Mouse (Mus musculus): Measurements from ENCODE around the gene Slf2. TPM values are rescaled to one million over a fixed set of nuclear protein-coding genes. Genes with fewer than 3 reads are reported as not detected.

Slf2 gene
- total RNA-seq (2017): 48.8 and 52.4 TPM in 2 replicates

DNA sequence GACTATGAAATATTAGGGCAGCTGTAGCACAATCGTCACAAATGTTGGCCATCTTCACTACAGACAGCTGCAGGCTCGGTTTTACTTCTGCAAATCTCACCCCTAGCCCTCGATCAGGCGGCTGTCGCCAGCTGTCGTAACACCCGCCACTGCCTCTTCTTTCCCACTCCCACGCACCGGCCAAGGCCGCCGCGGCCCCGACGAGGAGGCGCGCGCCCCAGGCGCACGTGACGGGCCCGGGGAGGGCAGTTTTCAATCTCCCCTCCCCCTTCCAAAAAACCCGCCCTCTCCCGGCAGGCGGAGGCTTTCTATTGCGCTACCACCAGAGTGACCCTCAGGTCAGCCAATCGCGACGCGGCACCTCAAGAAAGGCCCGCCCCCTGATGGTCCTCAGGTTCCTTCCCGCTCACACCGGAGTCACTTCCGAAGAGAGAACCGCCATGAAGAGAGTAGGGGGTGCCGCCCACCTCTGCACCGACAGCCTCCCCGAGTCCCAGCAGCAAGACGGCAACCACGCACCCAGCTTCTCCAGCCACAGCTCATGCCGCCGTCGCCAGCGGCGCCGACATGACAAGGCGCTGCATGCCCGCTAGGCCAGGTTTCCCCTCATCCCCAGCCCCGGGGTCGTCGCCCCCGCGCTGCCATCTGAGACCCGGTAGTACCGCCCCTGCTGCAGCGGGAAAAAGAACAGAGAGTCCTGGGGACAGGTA is at the start of gene Slf2:
Slf2 (plus strand) TSS at position 408 of the 710 bp plus-strand sequence.
- peak; percentile 96 for ATAC-seq (replicated peaks; ENCODE audit: low read depth, poor library complexity, severe bottlenecking)

- no peak for ATAC-seq (replicated peaks; ENCODE audit: low read depth, poor library complexity, severe bottlenecking)
These were observed 48.4 kb upstream of the Slf2 start for GRCm38 (mm10) chr19:44882552-44883024.

- no peak for ATAC-seq (replicated peaks; ENCODE audit: low read depth, poor library complexity, severe bottlenecking)
These were observed 46.6 kb upstream of the Slf2 start for GRCm38 (mm10) chr19:44884331-44884730.

- no peak for ATAC-seq (replicated peaks; ENCODE audit: low read depth, poor library complexity, severe bottlenecking)
These were observed 44.5 kb upstream of the Slf2 start for GRCm38 (mm10) chr19:44886475-44886874.

- ATAC-seq (replicated peaks; ENCODE audit: low read depth, poor library complexity, severe bottlenecking): peak; percentile 73; the same call in 1 of the 2 replicates
These were observed 43.2 kb upstream of the Slf2 start for GRCm38 (mm10) chr19:44887679-44888235.

- ATAC-seq (replicated peaks; ENCODE audit: low read depth, poor library complexity, severe bottlenecking): no peak
These were observed 41.4 kb upstream of the Slf2 start for GRCm38 (mm10) chr19:44889548-44889947.

DNA sequence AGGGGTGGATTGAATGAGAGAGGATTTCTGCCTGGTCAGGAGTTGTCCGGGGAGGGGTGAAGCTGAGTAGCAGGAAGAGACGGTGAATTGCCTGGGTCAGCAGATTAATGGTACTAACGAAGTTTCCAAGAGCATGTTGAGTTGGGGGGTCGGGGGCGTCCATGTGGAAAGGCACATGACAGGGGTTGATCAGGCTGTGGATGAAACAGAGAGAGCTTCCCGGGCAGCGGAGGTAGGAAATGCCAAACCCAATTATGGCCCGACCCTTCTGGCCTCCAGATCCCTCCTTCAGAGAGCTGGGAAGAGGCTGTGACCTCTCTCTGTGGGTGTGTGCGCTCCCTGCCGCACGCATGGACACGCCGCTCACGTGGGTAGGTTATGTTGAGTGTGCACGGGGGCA is 39.5 kb upstream of the Slf2 start:
- ATAC-seq (replicated peaks; ENCODE audit: low read depth, poor library complexity, severe bottlenecking): no peak

DNA sequence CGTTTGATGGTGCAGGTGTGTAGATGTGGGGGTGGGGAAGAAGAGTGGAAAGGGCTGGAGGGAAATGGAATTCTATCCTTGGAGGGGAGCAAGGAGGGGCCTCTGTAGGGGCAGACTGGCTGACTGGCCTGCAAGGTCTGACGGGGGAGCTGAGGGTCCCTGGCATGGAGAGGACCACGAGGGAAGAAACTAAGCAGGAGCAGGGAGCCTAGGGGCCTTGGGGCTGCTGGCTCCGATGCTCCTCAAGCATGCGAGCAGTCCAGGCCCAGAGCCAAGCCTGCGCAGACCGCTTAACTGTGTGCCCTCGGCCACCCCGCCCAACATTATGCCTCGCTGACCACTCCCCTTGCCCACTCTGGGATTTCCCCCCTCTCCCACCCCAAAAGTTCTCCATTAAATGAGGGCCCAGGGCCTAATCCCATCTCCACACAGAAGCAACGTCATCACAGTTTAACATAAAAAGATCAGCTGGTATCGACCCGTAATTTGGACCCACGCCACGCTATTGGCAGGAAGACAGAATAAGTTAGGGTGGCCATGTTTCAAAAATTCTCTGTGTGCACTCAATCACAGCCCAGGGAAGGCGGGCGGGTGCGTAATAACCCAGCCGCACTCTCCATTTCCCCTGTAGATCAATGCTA is 37.6 kb upstream of the Slf2 start:
- no peak for ATAC-seq (replicated peaks; ENCODE audit: low read depth, poor library complexity, severe bottlenecking)

- ATAC-seq (replicated peaks; ENCODE audit: low read depth, poor library complexity, severe bottlenecking): peak; percentile 85
These were observed 35.7 kb upstream of the Slf2 start for GRCm38 (mm10) chr19:44895245-44895644.

GRCm38 (mm10) chr19:44896450-44896849 is 34.5 kb upstream of the Slf2 start:
- ATAC-seq (replicated peaks; ENCODE audit: low read depth, poor library complexity, severe bottlenecking): no peak

DNA sequence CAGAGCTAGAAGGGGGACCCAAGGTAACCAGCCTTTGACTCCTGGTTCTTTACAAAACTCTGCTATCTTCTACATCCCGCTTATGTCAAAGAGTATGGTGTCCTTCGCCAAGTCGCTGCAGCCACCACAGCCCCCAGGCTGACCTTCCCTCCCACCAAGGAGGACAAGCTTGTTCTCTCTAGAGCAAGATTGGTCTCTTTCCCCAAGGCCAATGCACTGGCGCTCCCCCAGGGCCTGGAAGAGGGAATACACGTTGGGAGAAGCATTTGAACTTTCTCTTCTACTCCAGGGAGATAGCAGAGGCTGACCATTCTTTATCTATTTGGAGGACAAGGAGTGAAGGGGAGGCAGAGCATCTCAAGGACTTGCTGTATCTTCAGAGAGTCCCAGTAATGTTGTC is 33.4 kb upstream of the Slf2 start:
- no peak for ATAC-seq (replicated peaks; ENCODE audit: low read depth, poor library complexity, severe bottlenecking)

GRCm38 (mm10) chr19:44898646-44899045 is 32.3 kb upstream of the Slf2 start:
- no peak for ATAC-seq (replicated peaks; ENCODE audit: low read depth, poor library complexity, severe bottlenecking)

GRCm38 (mm10) chr19:44899104-44899793 is 31.7 kb upstream of the Slf2 start:
- ATAC-seq (replicated peaks; ENCODE audit: low read depth, poor library complexity, severe bottlenecking): no peak

- ATAC-seq (replicated peaks; ENCODE audit: low read depth, poor library complexity, severe bottlenecking): no peak
These were observed 30.8 kb upstream of the Slf2 start for GRCm38 (mm10) chr19:44899947-44900773.

DNA sequence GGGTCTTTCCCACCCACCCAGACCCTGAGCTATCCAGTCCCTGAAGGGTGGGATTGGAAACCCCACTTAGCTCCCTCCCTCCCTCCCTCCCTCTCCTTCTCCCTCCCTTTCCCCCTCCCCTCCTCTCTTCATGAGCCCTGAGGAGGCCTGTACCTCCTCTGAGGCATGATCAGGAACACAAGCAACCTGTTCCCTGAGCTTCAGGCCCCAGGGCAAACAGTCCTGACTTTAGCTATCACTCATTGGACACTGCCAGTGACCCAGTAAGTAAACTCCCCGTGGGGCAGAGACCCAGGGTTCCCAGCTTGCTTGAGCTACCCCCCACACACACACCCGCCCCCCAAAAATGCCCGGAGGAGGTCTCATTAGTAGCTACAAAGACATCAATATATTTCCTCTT is 29.9 kb upstream of the Slf2 start:
- ATAC-seq (replicated peaks; ENCODE audit: low read depth, poor library complexity, severe bottlenecking): no peak

DNA sequence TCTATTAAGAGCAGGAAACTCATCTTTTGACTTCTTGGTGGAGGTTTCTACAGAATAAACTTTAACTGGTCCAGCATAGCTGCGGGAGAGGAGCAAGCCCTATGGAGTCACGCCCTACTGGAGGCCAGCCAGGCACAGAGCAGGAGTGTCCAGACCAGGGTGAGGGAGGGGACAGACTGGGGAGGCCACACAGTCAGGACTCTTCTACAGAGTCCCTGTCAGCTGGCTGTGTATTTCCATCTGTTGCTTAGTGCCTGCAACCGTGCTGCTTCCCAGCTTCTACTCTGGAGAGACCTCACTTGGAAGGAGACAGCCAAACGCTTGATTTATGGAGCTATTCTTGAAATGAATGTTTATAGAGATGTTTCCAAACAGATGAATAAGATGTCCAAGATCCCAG is 28.6 kb upstream of the Slf2 start:
- ATAC-seq (replicated peaks; ENCODE audit: low read depth, poor library complexity, severe bottlenecking): no peak

- no peak for ATAC-seq (replicated peaks; ENCODE audit: low read depth, poor library complexity, severe bottlenecking)
These were observed 27.5 kb upstream of the Slf2 start for GRCm38 (mm10) chr19:44903343-44904000.

DNA sequence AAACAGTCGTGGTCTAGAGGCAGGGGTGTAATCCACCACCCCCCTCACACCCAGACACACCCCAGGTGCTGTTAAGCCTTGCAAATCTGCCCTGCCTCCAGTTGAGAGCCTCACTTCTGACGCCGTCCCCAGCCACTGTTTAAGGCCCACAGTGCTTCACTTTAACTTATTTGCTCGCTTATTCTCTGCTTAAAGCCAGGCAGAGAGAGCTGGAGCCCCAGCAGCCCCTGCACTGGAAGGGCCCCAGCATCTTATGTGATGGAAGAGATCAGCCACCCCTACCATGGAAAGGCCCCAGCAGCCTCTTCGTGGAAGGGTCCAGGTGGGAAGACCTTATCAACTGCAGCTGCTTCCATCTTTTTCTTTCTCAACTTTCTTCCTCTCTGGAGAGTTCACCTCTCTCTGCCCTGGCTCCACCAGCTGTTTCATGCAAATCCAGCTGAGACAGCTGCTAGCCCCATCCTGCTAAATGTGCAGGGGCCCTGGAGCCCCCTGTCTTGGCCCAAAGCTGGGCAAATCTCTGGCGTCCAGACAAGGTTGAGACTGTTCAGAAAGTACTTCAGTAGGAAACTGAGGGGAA is 26.7 kb upstream of the Slf2 start:
- ATAC-seq (replicated peaks; ENCODE audit: low read depth, poor library complexity, severe bottlenecking): no peak

DNA sequence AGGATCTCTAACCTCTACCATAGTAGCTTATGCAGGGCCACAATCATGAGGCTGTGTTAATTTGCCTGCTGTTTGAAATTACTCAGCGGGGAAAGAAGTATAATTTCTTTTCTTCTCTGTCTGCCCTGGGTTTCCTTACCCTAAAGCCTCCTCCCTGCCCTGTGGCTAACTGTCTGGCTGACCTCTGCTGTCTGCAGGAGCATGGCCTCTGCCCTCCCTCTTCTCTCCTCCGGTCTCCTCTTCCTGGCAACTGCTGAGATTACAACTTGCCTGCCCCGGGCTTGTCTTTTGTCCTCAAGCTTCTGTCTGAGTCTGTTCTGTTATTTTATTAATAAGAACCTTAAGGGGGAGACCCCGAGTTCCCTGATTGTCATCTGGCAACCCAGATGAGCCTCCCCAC is 25.6 kb upstream of the Slf2 start:
- ATAC-seq (replicated peaks; ENCODE audit: low read depth, poor library complexity, severe bottlenecking): no peak

Measured in common myeloid progenitor, adult 5-6 weeks (primary cell).